Mouse (Mus musculus) liver, embryonic 14.5 days (tissue): ENCODE results near the gene Lins1.

ENCODE experiments used
- CTCF ChIP-seq: IDR thresholded peaks from 2 replicates; pipeline ENCODE4 v1.5.1; 2016; ENCODE audit warnings: antibody characterized with exemption, low read depth, control low read depth
- EP300 ChIP-seq: IDR thresholded peaks from 2 replicates; pipeline ENCODE4 v1.6.1; 2016; ENCODE audit warnings: antibody characterized with exemption, low read depth

DNA sequence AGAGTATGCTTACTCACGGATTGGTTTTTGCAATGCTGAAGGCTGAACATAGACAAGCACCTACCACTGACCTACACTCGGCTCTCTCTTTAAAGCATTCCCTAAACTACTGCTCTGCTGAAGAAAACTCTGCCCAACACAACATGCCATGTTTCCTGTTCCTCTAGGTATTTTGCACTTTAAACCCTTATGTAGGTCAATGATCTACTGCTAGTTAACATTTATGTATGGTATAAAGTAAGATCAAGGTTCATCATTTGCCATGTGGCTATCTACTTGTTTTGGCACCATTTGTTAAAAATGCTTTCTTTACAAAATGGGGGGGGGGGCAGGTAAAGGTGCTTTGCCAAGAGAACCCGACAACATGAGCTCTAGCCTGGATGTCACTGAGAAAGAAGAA, 26.1 kb upstream of the Lins1 start:
- TF ChIP-seq CTCF (no peak), EP300 (no peak)
